Mouse (Mus musculus): ENCODE results near the gene Cmss1. TPM values are rescaled to one million over a fixed set of nuclear protein-coding genes. Genes with fewer than 3 reads are reported as not detected.

Gene Cmss1
- polyA plus RNA-seq, 1 experiment: 7.2 TPM

GRCm38 (mm10) chr16:57558258-57558657 lies 48.4 kb downstream of the Cmss1 start:
- no peak for DNase-seq (ENCODE audit: low read depth)

- DNase-seq (ENCODE audit: low read depth): no peak
Observed at GRCm38 (mm10) chr16:57556244-57556643, 50.4 kb downstream of the Cmss1 start.

- no peak for DNase-seq (ENCODE audit: low read depth)
Observed at GRCm38 (mm10) chr16:57555667-57556066, 51.0 kb downstream of the Cmss1 start.

- DNase-seq (ENCODE audit: low read depth): no peak
Observed at GRCm38 (mm10) chr16:57554886-57555400, 51.7 kb downstream of the Cmss1 start.

- no peak for DNase-seq (ENCODE audit: low read depth)
Observed at GRCm38 (mm10) chr16:57553235-57553634, 53.4 kb downstream of the Cmss1 start.

GRCm38 (mm10) chr16:57552709-57553108 lies 54.0 kb downstream of the Cmss1 start:
- no peak for DNase-seq (ENCODE audit: low read depth)

GRCm38 (mm10) chr16:57551617-57552016 lies 55.0 kb downstream of the Cmss1 start:
- DNase-seq (ENCODE audit: low read depth): no peak

GRCm38 (mm10) chr16:57550817-57551216 lies 55.8 kb downstream of the Cmss1 start:
- DNase-seq (ENCODE audit: low read depth): no peak

- DNase-seq (ENCODE audit: low read depth): no peak
Observed at GRCm38 (mm10) chr16:57550088-57550487, 56.6 kb downstream of the Cmss1 start.

- DNase-seq (ENCODE audit: low read depth): no peak
Observed at GRCm38 (mm10) chr16:57549061-57550037, 57.3 kb downstream of the Cmss1 start.

GRCm38 (mm10) chr16:57548608-57549007 lies 58.1 kb downstream of the Cmss1 start:
- DNase-seq (ENCODE audit: low read depth): no peak

- no peak for DNase-seq (ENCODE audit: low read depth)
Observed at GRCm38 (mm10) chr16:57546355-57546754, 60.3 kb downstream of the Cmss1 start.

GRCm38 (mm10) chr16:57544441-57544840 lies 62.2 kb downstream of the Cmss1 start:
- no peak for DNase-seq (ENCODE audit: low read depth)

GRCm38 (mm10) chr16:57543243-57543642 lies 63.4 kb downstream of the Cmss1 start:
- no peak for DNase-seq (ENCODE audit: low read depth)

- DNase-seq (ENCODE audit: low read depth): no peak
Observed at GRCm38 (mm10) chr16:57536511-57536910, 70.2 kb downstream of the Cmss1 start.

GRCm38 (mm10) chr16:57534811-57535210 lies 71.9 kb downstream of the Cmss1 start:
- no peak for DNase-seq (ENCODE audit: low read depth)

GRCm38 (mm10) chr16:57534365-57534764 lies 72.3 kb downstream of the Cmss1 start:
- no peak for DNase-seq (ENCODE audit: low read depth)

- no peak for DNase-seq (ENCODE audit: low read depth)
Observed at GRCm38 (mm10) chr16:57532081-57532493, 74.6 kb downstream of the Cmss1 start.

- no peak for DNase-seq (ENCODE audit: low read depth)
Observed at GRCm38 (mm10) chr16:57530547-57530946, 76.1 kb downstream of the Cmss1 start.

- DNase-seq (ENCODE audit: low read depth): no peak
Observed at GRCm38 (mm10) chr16:57528457-57528856, 78.2 kb downstream of the Cmss1 start.

- no peak for DNase-seq (ENCODE audit: low read depth)
Observed at GRCm38 (mm10) chr16:57526893-57527292, 79.8 kb downstream of the Cmss1 start.

- DNase-seq (ENCODE audit: low read depth): no peak
Observed at GRCm38 (mm10) chr16:57525476-57525875, 81.2 kb downstream of the Cmss1 start.

- DNase-seq (ENCODE audit: low read depth): no peak
Observed at GRCm38 (mm10) chr16:57525046-57525445, 81.6 kb downstream of the Cmss1 start.
